Mouse (Mus musculus) layer of hippocampus, adult 8-10 months (tissue): ENCODE measurements at regions not wholly inside any gene's neighbourhood (a gene's known extent, or its start where the extent isn't known, plus 50 kb on each side); places are given as distances from the start of the nearest gene placed in this dataset.

Source experiments
- DNase-seq, 2 experiments: peaks; one replicate each; pipeline ENCODE4 v3.0.0; 2022; ENCODE audit warnings: low spot score in 2 of 2

GRCm38 (mm10) chr2:98538690-98539089, 123.3 kb upstream of the Gm10801 start:
- peak in 1 of 2 experiments; percentile 20 for DNase-seq

GRCm38 (mm10) chr2:98565871-98566270, 96.2 kb upstream of the Gm10801 start:
- no peak for DNase-seq
